Mouse (Mus musculus): Measurements from ENCODE around the gene Slc19a2.
"Not testable (repeated sequence)": the region's sequence is repeated elsewhere in the genome, so short reads cannot be mapped to it uniquely, and the experiment has no call there.

Slc19a2 gene

DNA sequence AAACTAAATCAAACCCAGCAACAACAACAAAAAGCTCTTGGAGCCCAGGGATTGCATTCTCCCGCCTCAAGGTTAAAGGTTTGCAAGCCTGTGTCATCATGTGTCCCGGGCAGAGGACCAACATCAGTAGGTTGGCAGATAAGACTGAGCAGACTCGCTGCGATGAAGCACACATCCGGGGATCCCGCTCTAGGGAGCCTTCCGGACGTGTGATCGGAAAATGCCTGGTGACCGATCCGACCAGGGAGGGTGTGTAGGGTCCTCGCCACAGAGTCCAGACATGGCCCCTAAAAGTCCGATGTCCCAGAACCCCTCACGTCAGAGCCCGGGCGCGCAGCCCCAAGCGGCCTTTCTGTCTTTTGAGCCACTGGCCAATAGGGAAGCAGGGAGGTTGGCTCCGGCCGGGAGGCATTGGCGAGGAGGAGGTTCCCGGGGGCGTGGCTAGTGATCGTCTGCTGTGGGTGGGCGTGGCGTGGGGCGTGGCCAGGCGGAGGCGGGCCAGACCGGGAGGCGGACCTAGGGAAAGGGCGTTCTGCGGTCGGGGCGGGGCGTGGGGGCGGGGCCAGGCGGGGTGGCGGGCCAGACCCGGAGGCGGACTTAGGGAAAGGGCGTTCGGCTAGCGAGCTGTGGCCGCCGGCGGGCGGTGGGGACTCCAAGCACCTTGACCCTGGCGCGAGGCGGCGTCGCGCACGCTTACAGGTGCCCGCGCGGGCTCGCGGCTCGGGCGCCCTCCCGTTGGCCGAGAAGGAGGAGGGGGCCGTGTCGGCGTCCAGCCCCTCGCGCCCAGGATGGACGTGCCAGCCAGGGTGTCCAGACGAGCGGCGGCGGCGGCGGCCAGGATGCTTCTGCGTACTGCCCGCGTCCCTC lies at the start of gene Slc19a2:
Slc19a2 (plus strand) TSS at position 582 of the 867 bp plus-strand sequence.
- DNase-seq, result peak; percentile 98

DNA sequence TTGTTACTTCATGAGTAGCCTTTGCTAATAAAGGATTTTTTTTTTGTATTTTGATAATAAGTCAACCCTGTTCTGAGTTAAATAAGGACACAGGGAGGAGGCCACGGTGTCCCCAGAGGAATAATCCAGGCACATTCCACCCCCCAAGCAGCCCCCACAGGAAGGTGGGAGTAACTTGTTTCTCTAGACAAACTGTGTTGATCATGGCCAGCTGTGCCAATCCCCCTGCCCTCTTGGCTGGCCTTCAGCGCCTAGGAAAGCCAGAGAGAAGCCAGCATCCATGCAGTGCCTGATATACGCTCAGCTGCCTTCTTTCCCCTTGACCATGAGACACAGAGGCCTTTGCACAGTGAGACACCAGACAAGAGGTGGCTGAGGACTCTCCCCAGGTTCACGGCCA lies 49.3 kb upstream of the Slc19a2 start:
- no peak for DNase-seq

DNA sequence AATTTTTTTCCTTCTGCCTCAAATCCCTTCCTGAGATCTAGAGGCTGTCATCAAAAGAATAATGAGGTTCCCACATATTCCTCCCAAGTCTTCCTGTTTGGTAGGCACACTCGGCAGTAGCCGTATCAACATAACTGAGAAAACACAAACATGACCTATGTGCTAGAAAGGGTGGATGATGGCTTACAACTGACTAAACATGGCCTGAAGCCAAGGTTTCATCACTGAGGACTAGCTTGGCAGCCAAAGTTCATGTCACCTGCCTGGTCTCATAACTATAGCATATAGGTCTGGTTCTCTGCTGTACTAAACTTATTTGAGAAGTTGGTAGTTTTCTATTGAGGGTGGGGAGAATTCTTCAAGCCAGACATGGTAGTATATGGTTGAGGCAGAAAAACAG lies 40.4 kb upstream of the Slc19a2 start:
- no peak for DNase-seq

DNA sequence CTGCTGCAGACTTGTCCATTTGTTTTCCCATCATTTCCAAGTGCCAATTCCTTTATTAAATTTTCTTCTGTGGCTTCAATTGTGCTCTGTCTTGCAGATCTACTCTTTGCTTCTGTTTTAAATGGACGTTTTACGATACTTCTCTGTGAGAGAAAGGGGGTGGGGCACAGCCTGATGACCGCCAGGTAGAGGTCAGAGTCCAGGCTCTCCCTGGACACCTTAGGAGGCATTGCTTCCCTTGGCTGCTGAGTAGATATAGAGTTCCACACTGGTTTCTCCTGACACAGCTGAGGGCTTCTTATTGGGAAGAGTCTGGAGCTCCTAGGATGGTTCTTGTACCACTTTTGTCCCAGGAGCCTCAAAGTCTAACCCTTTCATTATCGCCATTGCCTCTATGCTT lies 37.9 kb upstream of the Slc19a2 start:
- no peak for DNase-seq

DNA sequence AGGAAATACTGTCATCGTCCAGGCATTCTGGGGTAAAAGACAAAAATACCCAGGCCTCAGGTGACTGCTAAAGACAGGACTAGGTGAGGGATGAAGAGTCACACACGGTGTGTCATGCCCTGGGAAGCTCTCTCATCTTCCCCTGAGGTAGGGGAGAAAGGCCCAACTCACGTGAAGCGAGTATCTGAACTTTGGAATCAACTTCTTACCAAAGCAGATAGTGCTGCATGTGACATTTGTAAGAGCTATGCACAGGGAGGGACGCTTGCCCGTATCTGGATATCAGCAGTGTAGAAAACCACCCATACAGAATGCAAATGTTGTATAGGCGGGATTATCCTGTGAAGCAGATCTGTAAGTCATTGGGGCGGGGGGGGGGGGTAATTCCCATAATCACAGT lies 36.2 kb upstream of the Slc19a2 start:
- no peak for DNase-seq

DNA sequence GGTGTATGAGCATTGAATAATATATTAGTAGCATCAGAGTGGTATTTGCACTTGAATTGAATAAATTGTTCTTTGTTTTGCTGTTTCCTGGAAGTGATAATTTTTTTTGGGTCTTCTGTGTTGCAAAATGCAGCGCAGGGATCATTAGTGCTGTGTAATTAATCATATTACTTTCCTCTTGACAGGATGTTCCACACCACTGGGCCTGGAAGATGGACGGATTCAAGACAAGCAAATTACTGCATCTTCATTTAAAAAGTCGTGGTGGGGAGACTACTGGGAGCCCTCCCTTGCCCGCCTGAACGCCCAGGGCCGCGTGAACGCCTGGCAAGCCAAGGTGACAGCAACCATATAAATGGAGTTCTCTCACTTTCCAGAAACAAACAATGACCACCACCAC lies 34.7 kb upstream of the Slc19a2 start:
- DNase-seq, result no peak

DNA sequence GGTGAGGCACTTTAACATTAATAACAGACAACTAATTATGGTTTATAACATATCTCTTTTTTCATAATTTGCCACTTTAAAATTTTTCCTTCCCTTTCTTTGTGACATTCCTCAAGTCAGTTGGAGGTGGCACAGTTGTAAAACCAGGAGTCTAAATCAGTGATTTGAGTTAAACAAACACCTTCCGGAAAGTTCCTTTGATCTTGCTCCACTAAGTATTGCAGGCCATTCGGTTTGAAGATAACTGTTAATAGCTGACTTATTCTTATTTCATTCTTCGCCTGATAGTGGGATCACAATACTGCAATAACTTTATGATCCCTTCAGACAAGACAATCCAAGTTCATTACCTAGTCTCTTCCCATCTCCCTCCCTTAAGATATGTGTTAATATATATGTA lies 33.7 kb upstream of the Slc19a2 start:
- DNase-seq, result no peak

DNA sequence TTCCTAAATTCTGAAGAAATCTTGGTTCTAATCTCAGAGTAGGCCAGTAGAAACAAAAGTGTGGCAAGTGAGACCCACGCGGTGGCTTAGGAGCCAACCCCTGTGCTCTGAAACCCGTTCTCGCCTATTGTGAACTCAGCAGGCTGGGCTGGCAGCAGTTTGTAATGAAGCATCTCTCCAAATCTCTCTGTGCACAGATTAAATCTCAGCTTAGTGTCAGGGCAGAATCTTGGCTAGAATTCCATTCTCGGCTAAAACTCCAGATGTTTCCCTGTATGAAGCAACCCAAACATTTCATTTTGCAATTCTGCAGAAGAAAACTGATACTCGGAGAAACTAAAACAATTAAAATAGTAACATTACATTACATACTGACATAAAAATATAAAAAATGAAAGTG lies 33.3 kb upstream of the Slc19a2 start:
- DNase-seq, result no peak

DNA sequence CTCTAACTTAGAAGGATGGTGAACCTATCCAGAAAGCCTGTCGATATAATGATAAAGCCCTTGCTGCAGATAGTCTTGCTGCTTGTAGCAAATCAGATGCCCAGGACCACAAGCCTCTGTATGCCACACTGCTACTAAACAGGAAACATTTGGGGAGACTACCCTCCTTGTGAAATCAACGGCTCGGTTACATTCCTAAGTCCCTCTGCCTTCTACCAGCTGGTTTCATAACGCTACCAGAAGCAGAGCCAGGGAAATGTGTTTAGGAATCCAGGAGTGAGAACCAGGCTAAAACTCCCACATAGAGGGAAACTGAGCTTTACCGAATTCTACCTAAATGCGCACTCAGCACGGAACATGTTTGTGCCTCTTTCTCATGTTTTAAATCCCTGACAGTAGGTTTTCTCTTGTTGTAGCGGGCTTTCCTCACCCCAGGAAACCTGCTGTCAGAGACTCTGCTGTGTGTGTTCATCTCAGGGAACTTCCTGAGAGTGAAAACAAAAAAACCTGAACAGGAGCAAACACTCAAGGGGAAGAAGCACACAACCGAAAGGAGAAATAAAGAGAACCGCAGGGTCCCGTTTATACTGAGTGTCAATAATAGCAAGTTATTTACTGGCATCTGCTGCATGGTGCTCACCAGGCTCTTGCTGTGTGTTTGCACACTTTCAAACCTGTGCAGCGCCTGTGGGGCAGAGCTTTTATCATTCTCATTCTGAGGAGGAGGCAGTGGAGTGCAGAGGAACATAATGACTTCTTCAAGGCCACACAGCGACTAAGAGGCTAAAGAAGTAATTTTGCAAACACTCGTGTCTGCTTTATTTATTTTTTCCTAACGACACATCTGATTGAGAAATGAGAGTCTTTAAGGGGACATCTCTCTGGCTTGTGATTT lies 30.8 kb upstream of the Slc19a2 start:
- no peak for DNase-seq

DNA sequence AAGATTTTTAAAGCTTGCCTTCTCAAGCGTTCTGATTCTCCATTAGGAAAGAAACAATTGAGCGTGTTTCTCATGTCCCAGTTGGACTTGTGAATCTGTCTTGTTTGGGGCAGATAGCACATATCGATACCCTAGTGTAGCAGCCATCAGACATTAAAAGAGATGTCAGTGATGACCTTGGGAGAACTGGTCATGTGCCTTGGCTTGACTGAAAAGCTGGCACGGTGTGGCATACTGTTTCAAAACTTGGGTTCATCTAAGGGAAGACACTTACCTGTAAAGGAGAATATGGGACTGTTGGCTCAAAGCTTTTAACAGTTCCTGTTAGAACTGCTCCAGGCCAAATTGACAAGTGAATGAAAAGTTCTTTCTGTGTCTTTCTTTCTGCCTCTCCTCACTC lies 28.6 kb upstream of the Slc19a2 start:
- no peak for DNase-seq

DNA sequence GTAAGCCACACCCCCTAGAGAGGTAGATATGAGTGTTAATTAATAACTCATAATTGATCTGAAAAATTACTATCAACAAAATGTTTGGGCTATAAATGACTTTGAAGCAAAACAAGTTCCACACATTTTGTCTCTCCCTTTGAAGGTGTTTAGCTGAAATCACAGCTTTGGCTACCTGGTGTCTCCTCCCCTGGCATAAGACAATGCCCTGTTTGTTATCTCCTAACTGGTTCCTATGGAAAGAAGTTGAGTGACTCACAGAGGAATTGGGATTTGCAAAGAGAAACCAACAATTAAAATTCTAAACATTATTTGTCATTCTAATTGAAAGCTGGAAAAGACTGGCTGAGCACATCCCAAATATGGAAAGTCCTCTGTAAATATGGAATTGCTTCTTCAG lies 25.8 kb upstream of the Slc19a2 start:
- DNase-seq, result no peak

DNA sequence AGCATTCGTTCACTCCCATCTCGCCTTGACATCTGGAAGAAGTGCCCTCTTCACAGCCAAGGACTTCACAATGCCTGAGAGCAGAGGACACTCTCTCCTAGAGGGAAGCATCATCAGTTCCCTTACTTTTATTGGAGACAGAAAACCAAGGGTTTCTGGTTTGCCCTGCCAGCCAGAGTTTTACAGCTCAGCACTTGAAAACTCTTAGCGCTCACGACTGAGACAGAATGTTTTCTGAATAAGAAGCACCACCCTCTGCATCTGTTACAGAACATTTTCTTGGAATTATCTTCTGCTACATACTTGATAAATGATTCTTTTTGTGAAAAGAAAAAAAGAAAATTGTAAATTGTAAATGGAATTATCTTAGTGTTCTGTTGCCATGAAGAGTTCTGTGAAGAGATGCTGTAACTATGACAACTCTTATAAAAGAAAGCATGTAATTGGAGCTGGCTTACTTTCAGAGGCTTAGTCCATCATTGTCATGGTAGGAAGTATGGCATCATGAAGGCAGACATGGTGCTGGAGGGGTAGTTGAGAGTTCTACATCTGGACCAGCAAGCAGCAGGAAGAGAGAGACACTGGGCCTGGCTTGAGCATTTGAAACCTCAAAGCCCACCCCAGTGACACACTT lies 16.8 kb upstream of the Slc19a2 start:
- DNase-seq, result not testable (repeated sequence)

DNA sequence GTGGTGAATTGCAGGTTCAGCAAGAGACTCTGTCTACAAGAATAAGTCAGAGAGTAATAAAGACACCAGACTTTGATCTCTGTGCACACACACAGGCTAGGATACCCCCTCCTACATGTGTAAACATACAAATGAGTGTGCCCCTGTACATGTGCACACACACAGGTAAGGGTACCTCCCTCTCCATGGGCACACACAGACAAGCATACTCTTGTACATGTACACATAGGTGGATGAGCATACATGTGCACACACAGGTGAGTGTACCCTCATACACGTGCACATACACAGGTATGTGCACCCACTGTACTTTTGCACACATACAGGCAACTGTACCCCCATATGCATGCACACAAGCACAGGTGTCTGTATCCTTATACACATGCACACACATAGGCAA lies 15.4 kb upstream of the Slc19a2 start:
- DNase-seq, result no peak

DNA sequence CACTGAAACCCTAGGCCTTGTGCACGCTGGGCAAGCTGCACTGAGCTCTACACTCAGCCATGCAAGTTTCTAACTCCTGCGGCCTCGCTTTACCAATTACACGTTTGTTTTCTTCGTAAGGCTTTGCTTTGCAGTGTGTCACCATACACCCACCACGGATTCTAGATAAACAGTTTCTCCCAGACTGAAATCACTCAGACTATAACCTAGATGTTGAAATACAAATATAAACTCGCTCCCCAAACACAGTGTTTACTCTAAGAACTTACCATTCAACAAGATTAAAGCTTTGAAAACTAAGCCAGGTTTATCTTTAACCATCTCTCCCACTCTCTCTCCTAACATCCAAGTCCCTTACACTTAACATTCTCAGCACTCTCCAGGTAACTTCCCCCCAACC lies 13.8 kb upstream of the Slc19a2 start:
- no peak for DNase-seq

DNA sequence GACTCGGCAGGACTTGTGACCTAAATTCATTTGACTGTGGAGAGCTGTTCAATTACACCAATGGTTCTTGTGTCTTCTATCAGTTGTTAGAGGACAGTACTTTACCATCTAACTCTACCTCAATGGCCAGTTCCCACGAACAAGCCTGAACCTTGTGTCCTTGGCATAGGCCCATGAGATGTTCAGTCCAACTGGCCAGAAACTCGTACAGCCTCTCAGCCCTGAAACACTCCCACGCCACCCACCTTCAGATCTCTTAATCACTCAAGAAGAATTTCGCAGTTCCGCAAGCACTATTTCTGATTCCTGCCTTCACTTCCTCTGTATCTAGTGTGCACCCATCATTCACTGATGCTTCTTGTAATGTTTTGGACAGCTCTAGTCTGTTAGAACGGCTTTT lies 12.8 kb upstream of the Slc19a2 start:
- peak; percentile 14 for DNase-seq

DNA sequence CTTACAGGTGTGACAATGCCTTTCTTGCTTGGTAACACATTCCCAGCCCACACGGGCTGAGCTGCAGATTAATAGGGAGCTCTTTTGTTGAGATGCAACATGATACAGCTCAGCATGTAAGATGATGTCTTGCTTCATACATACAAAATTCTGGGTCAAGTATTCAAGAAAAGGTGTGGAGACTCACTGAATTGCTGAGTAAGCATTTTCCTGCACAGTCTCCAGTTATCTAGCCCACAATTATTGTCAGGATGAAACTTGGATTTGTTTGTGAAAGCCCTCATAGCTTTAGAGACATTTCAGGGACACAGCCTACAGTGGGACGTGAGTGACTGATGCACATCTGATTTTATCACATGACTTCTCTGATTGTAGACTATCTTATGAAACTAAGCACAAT lies 7.4 kb upstream of the Slc19a2 start:
- DNase-seq, result no peak

DNA sequence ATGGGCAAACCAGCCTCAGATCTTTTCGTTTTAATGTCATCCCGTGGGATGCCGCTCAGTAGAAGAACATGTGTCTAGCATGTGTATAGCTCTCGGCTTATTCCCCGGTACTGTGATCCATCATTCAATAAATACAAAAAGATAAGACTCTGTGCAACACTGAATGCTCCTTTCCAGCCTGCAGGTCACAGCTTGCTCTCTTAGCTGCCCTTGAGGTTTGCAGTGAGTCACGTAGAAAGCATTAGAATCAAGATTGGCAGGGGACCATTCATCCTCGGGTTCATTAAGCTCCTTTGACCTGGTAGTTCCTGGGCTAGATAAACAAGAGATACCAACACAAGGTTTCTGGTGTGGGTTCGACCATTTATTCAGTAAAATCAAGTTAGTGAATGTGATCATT lies 6.0 kb upstream of the Slc19a2 start:
- DNase-seq, result no peak

DNA sequence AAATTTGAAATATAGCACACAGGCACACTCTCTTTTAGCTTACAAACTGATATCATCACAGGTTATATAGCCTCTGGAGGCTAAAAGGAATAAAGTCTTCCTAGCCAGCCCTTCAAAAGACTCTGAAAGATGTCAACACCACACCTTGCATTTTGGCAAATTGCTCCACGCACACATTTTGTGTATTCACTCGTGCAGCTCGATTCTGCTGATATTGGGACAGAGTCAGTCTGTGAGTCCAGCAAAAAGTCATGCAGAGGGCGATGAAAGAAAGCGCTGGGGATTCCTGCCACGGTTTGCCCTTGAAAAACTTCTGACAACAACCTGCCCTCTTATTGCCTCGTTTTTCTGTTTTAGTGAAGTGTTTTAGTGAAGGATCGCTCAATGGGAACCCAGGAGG lies 1.4 kb upstream of the Slc19a2 start:
- DNase-seq, result no peak

DNA sequence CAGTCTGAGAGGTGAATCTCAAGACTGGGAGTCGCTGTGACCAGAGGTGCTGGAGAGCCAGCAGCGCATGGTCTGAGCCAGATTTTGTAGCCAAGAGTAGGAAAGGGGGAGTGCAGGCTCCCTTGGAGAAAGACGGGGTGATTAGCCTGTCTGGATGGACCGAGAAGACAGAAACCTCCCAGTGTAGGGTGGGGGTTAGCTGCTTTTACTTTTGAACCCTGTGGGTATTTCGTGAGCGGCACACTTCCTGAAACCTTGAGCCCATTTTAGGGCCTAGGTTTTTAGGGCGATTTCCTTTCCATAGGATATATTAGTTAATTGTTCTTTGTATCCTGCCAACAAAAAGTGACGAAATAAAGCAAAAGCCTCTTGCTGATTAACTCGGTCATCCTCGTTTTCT lies 875 bp upstream of the Slc19a2 start:
- peak; percentile 13 for DNase-seq

DNA sequence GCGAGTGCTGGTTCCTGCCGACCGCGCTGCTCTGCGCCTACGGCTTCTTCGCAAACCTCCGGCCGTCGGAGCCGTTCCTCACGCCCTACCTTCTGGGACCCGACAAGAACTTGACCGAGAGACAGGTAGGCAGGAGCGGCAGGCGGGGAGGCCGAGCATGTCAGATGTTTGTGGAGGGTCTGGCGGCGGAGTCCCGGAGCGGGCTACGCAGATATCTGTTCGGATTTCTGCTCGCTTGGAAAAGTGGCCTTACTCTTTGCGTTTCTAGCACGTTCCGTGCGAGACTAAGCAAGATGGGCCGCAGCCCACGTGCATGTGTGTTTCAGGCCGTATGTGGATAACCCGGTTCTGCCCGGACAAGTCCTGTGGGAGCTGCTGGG lies 476 bp downstream of the Slc19a2 start:
- no peak for DNase-seq

DNA sequence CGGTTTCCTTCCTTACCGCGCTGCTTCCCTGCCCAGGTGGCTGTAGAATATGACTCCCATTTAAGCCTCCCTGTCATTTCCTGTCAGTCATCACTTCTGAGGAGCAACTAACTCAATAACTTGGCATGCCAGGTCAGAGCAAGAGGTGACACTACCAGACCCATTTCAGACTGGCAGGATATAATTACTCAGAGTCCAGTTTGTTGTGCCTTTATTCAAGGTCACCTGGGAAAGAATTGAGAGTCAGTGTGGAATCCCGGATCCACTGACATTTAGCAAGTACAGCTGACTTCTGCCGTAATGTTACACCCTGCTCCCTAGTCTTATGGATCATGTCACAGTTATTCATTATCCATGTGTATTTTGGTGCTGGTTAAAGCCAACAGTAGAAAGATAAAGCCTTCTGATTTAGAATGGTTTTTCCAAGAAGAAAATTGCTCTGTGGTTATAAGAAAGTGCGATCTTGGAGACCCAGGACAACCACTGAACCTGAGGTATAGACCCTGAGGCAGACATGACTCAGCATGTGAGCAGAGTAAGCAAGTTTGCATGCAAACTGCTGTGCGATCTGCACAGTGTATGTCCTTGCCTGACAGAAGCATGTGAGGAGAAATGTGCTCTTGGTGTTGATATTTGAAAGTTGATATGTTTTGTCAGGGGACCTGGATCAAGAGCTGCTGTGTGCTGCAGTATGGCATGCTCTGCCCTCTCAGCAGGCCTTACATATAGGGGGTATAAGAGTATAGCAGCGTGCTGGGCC lies 1.7 kb downstream of the Slc19a2 start:
- peak; percentile 9 for DNase-seq

DNA sequence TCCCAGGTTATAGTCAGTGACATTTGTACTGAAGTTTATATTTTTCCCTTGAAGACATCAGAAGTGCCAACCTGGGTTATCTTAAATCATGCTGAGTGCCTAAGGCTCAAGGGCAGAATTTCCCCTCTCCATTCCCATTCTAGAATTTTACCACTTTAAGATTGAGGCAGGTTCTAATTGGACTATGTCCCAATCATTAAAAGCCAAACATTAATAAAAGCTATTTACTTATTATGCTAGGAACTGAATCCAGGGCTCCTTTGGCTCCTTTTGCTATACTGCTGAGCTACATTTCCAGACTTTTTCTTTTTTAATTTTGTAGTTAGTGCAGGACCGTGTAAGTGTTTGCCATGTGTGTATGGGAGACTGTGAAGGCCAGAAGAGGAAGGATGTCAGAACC lies 2.6 kb downstream of the Slc19a2 start:
- no peak for DNase-seq

DNA sequence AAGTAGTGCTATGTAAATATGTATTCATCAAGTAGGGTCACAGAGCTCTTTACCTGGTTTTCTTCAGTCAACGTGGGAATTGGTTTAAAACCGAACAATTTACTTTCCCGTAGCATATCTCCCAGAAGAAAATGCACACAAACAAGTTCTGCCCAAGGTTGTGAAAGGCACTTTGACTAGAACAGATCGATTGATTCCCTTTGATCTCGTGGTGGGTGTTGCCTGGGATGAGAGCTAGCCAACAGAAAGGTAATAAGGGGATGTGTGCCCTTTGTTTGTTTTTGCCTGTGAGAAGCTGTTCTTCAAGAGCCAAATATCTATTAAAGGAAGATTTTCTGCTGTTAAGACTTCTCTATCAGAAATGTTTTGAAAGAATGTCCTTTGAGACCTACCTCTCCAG lies 3.7 kb downstream of the Slc19a2 start:
- DNase-seq, result no peak
